Mouse (Mus musculus): ENCODE data around the gene Ep300. TPM values are rescaled to one million over a fixed set of nuclear protein-coding genes. Genes with fewer than 3 reads are reported as not detected.

Gene Ep300
- total RNA-seq (2014; fragmentation: Nextera tagmentation) (224 and 232 TPM in 2 replicates), total RNA-seq (2017) (34.3 and 37.1 TPM in 2 replicates), polyA plus RNA-seq (2012) (22.5 and 26.4 TPM in 2 replicates)

GRCm38 (mm10) chr15:81584913-81585745 lies at the start of gene Ep300:
Ep300 (plus strand) TSS chr15:81585351.
- Histone ChIP-seq H3K36me3 (replicated peaks) (peaks cover 16% of the 10 kb centered on the region), H3K4me3 (ENCODE audit: low read depth, low read length) (peak within 1 kb of the TSS; percentile 86), H3K9me3 (replicated peaks) (no peaks in the 10 kb centered on the region)

GRCm38 (mm10) chr15:81535881-81536351 lies 49.2 kb upstream of the Ep300 start:
- peaks cover 45% of the 10 kb centered on the region for H3K4me1 ChIP-seq (ENCODE audit: insufficient read depth, low read depth, low read length)
- H3K9me3 ChIP-seq (replicated peaks), result no peaks in the 10 kb centered on the region
- no peak overlapping the region for H3K4me3 ChIP-seq (ENCODE audit: low read depth, low read length)
- DNase-seq (ENCODE audit: low spot score) (no peak), ATAC-seq (ENCODE audit: extremely low read depth, insufficient number of reproducible peaks, low FRiP score, poor library complexity, severe bottlenecking) (no peak)
- TF ChIP-seq CTCF (IDR thresholded peaks at IDR 0.05; ENCODE audit: low read depth, low read length) (no peak), GATA1 (IDR thresholded peaks at IDR 0.05; ENCODE audit: borderline replicate concordance, low read length) (no peak), TAL1 (conservative IDR thresholded peaks at IDR 0.05; ENCODE audit: low read depth, low read length) (no peak), GATA2 (IDR thresholded peaks at IDR 0.05; ENCODE audit: borderline replicate concordance, low read depth, low read length) (no peak), POLR2AphosphoS5 (IDR thresholded peaks at IDR 0.05; ENCODE audit: insufficient replicate concordance, low read depth, low read length) (no peak)
- H3K27me3 ChIP-seq (ENCODE audit: insufficient read depth, low read length), result no peaks in the 10 kb centered on the region
- no peaks in the 10 kb centered on the region for H3K36me3 ChIP-seq (replicated peaks)

More at GRCm38 (mm10) chr15:81584913-81585745, at the start of gene Ep300:
- DNase-seq (ENCODE audit: low spot score) (peak; percentile 88), ATAC-seq (ENCODE audit: extremely low read depth, insufficient number of reproducible peaks, low FRiP score, poor library complexity, severe bottlenecking) (peak; percentile 78)
- Histone ChIP-seq H3K27me3 (ENCODE audit: insufficient read depth, low read length) (no peaks in the 10 kb centered on the region), H3K4me1 (ENCODE audit: insufficient read depth, low read depth, low read length) (peaks cover 22% of the 10 kb centered on the region)
- no peak for TF ChIP-seq GATA1 (IDR thresholded peaks at IDR 0.05; ENCODE audit: borderline replicate concordance, low read length)
- no peak for TF ChIP-seq CTCF (IDR thresholded peaks at IDR 0.05; ENCODE audit: low read depth, low read length)
- TF ChIP-seq TAL1 (conservative IDR thresholded peaks at IDR 0.05; ENCODE audit: low read depth, low read length), result no peak
- TF ChIP-seq GATA2 (IDR thresholded peaks at IDR 0.05; ENCODE audit: borderline replicate concordance, low read depth, low read length), result no peak
- no peak for TF ChIP-seq POLR2AphosphoS5 (IDR thresholded peaks at IDR 0.05; ENCODE audit: insufficient replicate concordance, low read depth, low read length)

- DNase-seq (ENCODE audit: low spot score), result no peak
- TF ChIP-seq CTCF (IDR thresholded peaks at IDR 0.05; ENCODE audit: low read depth, low read length), result no peak
- TF ChIP-seq POLR2AphosphoS5 (IDR thresholded peaks at IDR 0.05; ENCODE audit: insufficient replicate concordance, low read depth, low read length), result no peak
- no peak for TF ChIP-seq TAL1 (conservative IDR thresholded peaks at IDR 0.05; ENCODE audit: low read depth, low read length)
- no peak for TF ChIP-seq GATA2 (IDR thresholded peaks at IDR 0.05; ENCODE audit: borderline replicate concordance, low read depth, low read length)
- TF ChIP-seq GATA1 (IDR thresholded peaks at IDR 0.05; ENCODE audit: borderline replicate concordance, low read length), result no peak
- H3K4me3 ChIP-seq (ENCODE audit: low read depth, low read length), result no peak overlapping the region
- no peaks in the 10 kb centered on the region for H3K36me3 ChIP-seq (replicated peaks)
- no peak for ATAC-seq (ENCODE audit: extremely low read depth, insufficient number of reproducible peaks, low FRiP score, poor library complexity, severe bottlenecking)
- H3K9me3 ChIP-seq (replicated peaks), result no peaks in the 10 kb centered on the region
- no peaks in the 10 kb centered on the region for H3K27me3 ChIP-seq (ENCODE audit: insufficient read depth, low read length)
- peaks cover 30% of the 10 kb centered on the region for H3K4me1 ChIP-seq (ENCODE audit: insufficient read depth, low read depth, low read length)
These were observed 47.0 kb upstream of the Ep300 start for GRCm38 (mm10) chr15:81538149-81538548.

GRCm38 (mm10) chr15:81539560-81539959 lies 45.6 kb upstream of the Ep300 start:
- DNase-seq (ENCODE audit: low spot score) (no peak), ATAC-seq (ENCODE audit: extremely low read depth, insufficient number of reproducible peaks, low FRiP score, poor library complexity, severe bottlenecking) (no peak)
- peaks cover 19% of the 10 kb centered on the region for H3K4me1 ChIP-seq (ENCODE audit: insufficient read depth, low read depth, low read length)
- H3K36me3 ChIP-seq (replicated peaks), result no peaks in the 10 kb centered on the region
- 0 out of 2 replicates have a peak, but pooled peaks cover 3% of the 10 kb centered on the region for H3K9me3 ChIP-seq (replicated peaks)
- no peak for TF ChIP-seq GATA1 (IDR thresholded peaks at IDR 0.05; ENCODE audit: borderline replicate concordance, low read length)
- TF ChIP-seq CTCF (IDR thresholded peaks at IDR 0.05; ENCODE audit: low read depth, low read length), result no peak
- no peak for TF ChIP-seq POLR2AphosphoS5 (IDR thresholded peaks at IDR 0.05; ENCODE audit: insufficient replicate concordance, low read depth, low read length)
- TF ChIP-seq TAL1 (conservative IDR thresholded peaks at IDR 0.05; ENCODE audit: low read depth, low read length), result no peak
- no peak for TF ChIP-seq GATA2 (IDR thresholded peaks at IDR 0.05; ENCODE audit: borderline replicate concordance, low read depth, low read length)
- H3K27me3 ChIP-seq (ENCODE audit: insufficient read depth, low read length), result no peaks in the 10 kb centered on the region
- no peak overlapping the region for H3K4me3 ChIP-seq (ENCODE audit: low read depth, low read length)

- H3K36me3 ChIP-seq (replicated peaks), result no peaks in the 10 kb centered on the region
- no peak overlapping the region for H3K4me3 ChIP-seq (ENCODE audit: low read depth, low read length)
- TF ChIP-seq GATA2 (IDR thresholded peaks at IDR 0.05; ENCODE audit: borderline replicate concordance, low read depth, low read length) (no peak), CTCF (IDR thresholded peaks at IDR 0.05; ENCODE audit: low read depth, low read length) (no peak), GATA1 (IDR thresholded peaks at IDR 0.05; ENCODE audit: borderline replicate concordance, low read length) (no peak), TAL1 (conservative IDR thresholded peaks at IDR 0.05; ENCODE audit: low read depth, low read length) (no peak), POLR2AphosphoS5 (IDR thresholded peaks at IDR 0.05; ENCODE audit: insufficient replicate concordance, low read depth, low read length) (no peak)
- DNase-seq (ENCODE audit: low spot score) (no peak), ATAC-seq (ENCODE audit: extremely low read depth, insufficient number of reproducible peaks, low FRiP score, poor library complexity, severe bottlenecking) (no peak)
- 0 out of 2 replicates have a peak, but pooled peaks cover 3% of the 10 kb centered on the region for H3K9me3 ChIP-seq (replicated peaks)
- H3K27me3 ChIP-seq (ENCODE audit: insufficient read depth, low read length), result no peaks in the 10 kb centered on the region
- peaks cover 15% of the 10 kb centered on the region for H3K4me1 ChIP-seq (ENCODE audit: insufficient read depth, low read depth, low read length)
These were observed 40.2 kb upstream of the Ep300 start for GRCm38 (mm10) chr15:81544916-81545315.

Data from G1E (cell line).